Mouse (Mus musculus) stomach, embryonic 15.5 days (tissue): ENCODE measurements around the gene Tmod2. TPM values are rescaled to one million over a fixed set of nuclear protein-coding genes. Genes with fewer than 3 reads are reported as not detected.

Experiments used
- ATAC-seq: fragments of 200-750 bp; cut with Nextera tagmentation; 2 replicates; pipeline ENCODE4 v1.8.0; 2017; ENCODE audit warnings: low read depth, moderate number of reproducible peaks, moderate TSS enrichment; ENCODE audit not compliant: insufficient read depth, low FRiP score
- H3K27ac ChIP-seq: fragments of 300-500 bp; sonication (generic); 2 replicates; pipeline ENCODE4 v1.5.1; 2015; ENCODE audit warnings: mild to moderate bottlenecking, inconsistent platforms
- H3K27me3 ChIP-seq: fragments of 300-500 bp; sonication (generic); replicated peaks from 2 replicates; pipeline ENCODE4 v1.6.1; 2015; ENCODE audit warnings: inconsistent platforms
- H3K36me3 ChIP-seq: fragments of 300-500 bp; sonication (generic); 2 replicates; pipeline ENCODE4 v1.6.1; 2015; ENCODE audit warnings: inconsistent platforms
- H3K4me1 ChIP-seq: fragments of 300-500 bp; sonication (generic); 2 replicates; pipeline ENCODE4 v1.6.1; 2015; ENCODE audit warnings: inconsistent platforms
- H3K4me2 ChIP-seq: fragments of 300-500 bp; sonication (generic); 2 replicates; pipeline ENCODE4 v1.6.1; 2015; ENCODE audit warnings: mild to moderate bottlenecking, inconsistent platforms
- H3K4me3 ChIP-seq: fragments of 300-500 bp; sonication (generic); replicated peaks from 2 replicates; pipeline ENCODE4 v1.5.1; 2015; ENCODE audit warnings: inconsistent platforms
- H3K9ac ChIP-seq: fragments of 300-500 bp; sonication (generic); 2 replicates; pipeline ENCODE4 v1.6.1; 2015; ENCODE audit warnings: inconsistent platforms
- H3K9me3 ChIP-seq: fragments of 300-500 bp; sonication (generic); 2 replicates; pipeline ENCODE4 v1.6.1; 2016; ENCODE audit warnings: inconsistent platforms
- WGBS: fragments of 180-500 bp; shearing (Covaris S2); methylation state at CpG from one replicate; pipeline ENCODE4 v1.1.7; 2015; 5-methylcytosine and 5-hydroxymethylcytosine counted together
- polyA plus RNA-seq: library from polyadenylated mRNA; unstranded; fragments of >200 nt; fragmentation: Nextera tagmentation; extraction: Ambion mirVana; gene quantifications from 2 replicates; pipeline ENCODE4 v1.2.1, GENCODE M21; 2015

The Tmod2 gene
- polyA plus RNA-seq, 1 experiment from 2014 or later = 18.1 TPM

- no peak overlapping the region for H3K4me3 ChIP-seq
- ATAC-seq = no peak
- WGBS = 75% methylated on average over 3 of the region's 3 CpGs
These were observed 93.4 kb downstream of the Tmod2 start for GRCm38 (mm10) chr9:75517751-75518150.

More at GRCm38 (mm10) chr9:75517751-75518150, 93.4 kb downstream of the Tmod2 start:
- Histone ChIP-seq H3K4me2 (no peak overlapping the region), H3K9me3 (no peaks in the 10 kb centered on the region), H3K9ac (no peak overlapping the region), H3K36me3 (0 out of 2 replicates have a peak, but pooled peaks cover 3% of the 10 kb centered on the region), H3K4me1 (no peaks in the 10 kb centered on the region), H3K27me3 (no peaks in the 10 kb centered on the region), H3K27ac (no peak overlapping the region)

Other genes with a start within 250 kb of the Tmod2 start
- gene Mapk6, start 201.3 kb downstream of the Tmod2 start, polyA plus RNA-seq = 48.8 and 51.1 TPM in 2 replicates
- 38.8 and 39.3 TPM in 2 replicates for gene Leo1, start 169.8 kb downstream of the Tmod2 start, polyA plus RNA-seq
- 138 and 153 TPM in 2 replicates for gene Tmod3, start 51.7 kb downstream of the Tmod2 start, polyA plus RNA-seq
- gene Lysmd2, start 14.4 kb upstream of the Tmod2 start, polyA plus RNA-seq = 28.3 and 29.1 TPM in 2 replicates
- gene Scg3, start 72.7 kb upstream of the Tmod2 start, polyA plus RNA-seq = 9.7 and 11.3 TPM in 2 replicates
- gene Bmp5, start 164.0 kb upstream of the Tmod2 start, polyA plus RNA-seq = 5.7 and 5.9 TPM in 2 replicates